Mouse (Mus musculus) MEL (cell line): ENCODE measurements around the gene Strip1. TPM values are rescaled to one million over a fixed set of nuclear protein-coding genes. Genes with fewer than 3 reads are reported as not detected.

ENCODE experiments used
- DNase-seq: peaks from one replicate; pipeline ENCODE4 v3.0.0; 2011; ENCODE audit warnings: low read depth, low spot score
- H3K27ac ChIP-seq: 2 replicates; pipeline ENCODE4 v1.5.1; 2012; ENCODE audit warnings: low read depth, mild to moderate bottlenecking, control low read depth, low read length, moderate library complexity; ENCODE audit not compliant: control insufficient read depth
- H3K27me3 ChIP-seq, 2 experiments: fragments of 150-350 bp in 1 of 2; sonication (generic) in 1 of 2; 2 replicates each; pipeline ENCODE4 v1.6.1; 2012; ENCODE audit warnings: low read length in 2 of 2, mild to moderate bottlenecking in 2 of 2, improper control_type of control experiment in 1 of 2, moderate library complexity in 1 of 2; ENCODE audit not compliant: insufficient read depth in 2 of 2, control insufficient read depth in 1 of 2
- H3K36me3 ChIP-seq, 2 experiments: 2 replicates each; pipeline ENCODE4 v1.6.1; 2012 to 2014; ENCODE audit warnings: low read length in 2 of 2, improper control_type of control experiment in 1 of 2, inconsistent platforms in 1 of 2, mild to moderate bottlenecking in 1 of 2; ENCODE audit not compliant: insufficient read depth in 2 of 2, control insufficient read depth in 1 of 2
- H3K4me1 ChIP-seq, 2 experiments: fragments of 150-350 bp in 1 of 2; sonication (generic) in 1 of 2; 2 replicates each; pipeline ENCODE4 v1.6.1; 2012; ENCODE audit warnings: low read length in 2 of 2, improper control_type of control experiment in 1 of 2, mild to moderate bottlenecking in 1 of 2; ENCODE audit not compliant: insufficient read depth in 2 of 2, control insufficient read depth in 1 of 2
- H3K4me3 ChIP-seq, 2 experiments: fragments of 150-350 bp in 1 of 2; sonication (generic) in 1 of 2; 2 replicates each; pipeline ENCODE4 v1.5.1; 2012; ENCODE audit warnings: low read depth in 2 of 2, low read length in 2 of 2, mild to moderate bottlenecking in 2 of 2, moderate library complexity in 2 of 2, control low read depth in 1 of 2, improper control_type of control experiment in 1 of 2; ENCODE audit not compliant: control insufficient read depth in 1 of 2, insufficient read depth in 1 of 2
- H3K79me2 ChIP-seq: 2 replicates; pipeline ENCODE4 v1.6.1; 2012; ENCODE audit warnings: mild to moderate bottlenecking, low read length, moderate library complexity; ENCODE audit not compliant: control insufficient read depth, poor library complexity, insufficient read depth
- H3K9ac ChIP-seq: 2 replicates; pipeline ENCODE4 v1.6.1; 2012; ENCODE audit warnings: low read depth, mild to moderate bottlenecking, control low read depth, low read length, moderate library complexity; ENCODE audit not compliant: control insufficient read depth, poor library complexity, severe bottlenecking
- H3K9me3 ChIP-seq: fragments of 150-350 bp; sonication (generic); replicated peaks from 2 replicates; pipeline ENCODE4 v1.6.1; 2012; ENCODE audit warnings: mild to moderate bottlenecking, low read length, improper control_type of control experiment, moderate library complexity; ENCODE audit not compliant: insufficient read depth
- BHLHE40 ChIP-seq: IDR thresholded peaks from 2 replicates; pipeline ENCODE4 v1.6.1; 2012; ENCODE audit warnings: low read depth, mild to moderate bottlenecking, inconsistent platforms, low read length, improper control_type of control experiment, borderline replicate concordance
- CHD1 ChIP-seq: IDR thresholded peaks from 2 replicates; pipeline ENCODE4 v1.6.1; 2012; ENCODE audit warnings: low read depth, mild to moderate bottlenecking, inconsistent platforms, low read length, improper control_type of control experiment
- E2F4 ChIP-seq: IDR thresholded peaks from 2 replicates; pipeline ENCODE4 v1.6.1; 2011; ENCODE audit warnings: low read depth, low read length, improper control_type of control experiment, borderline replicate concordance
- ETS1 ChIP-seq: IDR thresholded peaks from 2 replicates; pipeline ENCODE4 v1.6.1; 2012; ENCODE audit warnings: low read depth, mild to moderate bottlenecking, inconsistent platforms, low read length, improper control_type of control experiment, moderate library complexity
- HCFC1 ChIP-seq: IDR thresholded peaks from 2 replicates; pipeline ENCODE4 v1.6.1; 2012; ENCODE audit warnings: low read depth, mild to moderate bottlenecking, inconsistent platforms, low read length, improper control_type of control experiment, moderate library complexity
- MAX ChIP-seq: IDR thresholded peaks from 2 replicates; pipeline ENCODE4 v1.6.1; 2011; ENCODE audit warnings: low read length, improper control_type of control experiment
- MAZ ChIP-seq: IDR thresholded peaks from 2 replicates; pipeline ENCODE4 v1.6.1; 2012; ENCODE audit warnings: low read depth, mild to moderate bottlenecking, inconsistent platforms, low read length, improper control_type of control experiment
- MEF2A ChIP-seq: IDR thresholded peaks from 2 replicates; pipeline ENCODE4 v1.6.1; 2014; ENCODE audit warnings: low read depth, mild to moderate bottlenecking, inconsistent platforms, low read length, improper control_type of control experiment; ENCODE audit not compliant: poor library complexity, insufficient replicate concordance, severe bottlenecking; ENCODE audit errors: extremely low read depth
- MYC ChIP-seq: IDR thresholded peaks from 2 replicates; pipeline ENCODE4 v1.6.1; 2011; ENCODE audit warnings: low read depth, mild to moderate bottlenecking, low read length, improper control_type of control experiment, moderate library complexity
- POLR2AphosphoS2 ChIP-seq: IDR thresholded peaks from 2 replicates; pipeline ENCODE4 v1.6.1; 2011; ENCODE audit warnings: low read length, improper control_type of control experiment
- SIN3A ChIP-seq: IDR thresholded peaks from 2 replicates; pipeline ENCODE4 v1.6.1; 2012; ENCODE audit warnings: low read length, improper control_type of control experiment, inconsistent platforms
- SMC3 ChIP-seq: IDR thresholded peaks from 2 replicates; pipeline ENCODE4 v1.6.1; 2011; ENCODE audit warnings: low read depth, low read length, improper control_type of control experiment
- TAL1 ChIP-seq: IDR thresholded peaks from 2 replicates; pipeline ENCODE4 v1.6.1; 2012; ENCODE audit warnings: mild to moderate bottlenecking, inconsistent platforms, low read length, moderate library complexity, mixed read lengths
- TCF12 ChIP-seq: IDR thresholded peaks from 2 replicates; pipeline ENCODE4 v1.6.1; 2014; ENCODE audit warnings: low read depth, mild to moderate bottlenecking, inconsistent platforms, low read length, improper control_type of control experiment, moderate library complexity
- UBTF ChIP-seq: IDR thresholded peaks from 2 replicates; pipeline ENCODE4 v1.6.1; 2012; ENCODE audit warnings: low read depth, mild to moderate bottlenecking, inconsistent platforms, low read length, improper control_type of control experiment, moderate library complexity, borderline replicate concordance; ENCODE audit not compliant: insufficient read depth
- USF1 ChIP-seq: IDR thresholded peaks from 2 replicates; pipeline ENCODE4 v1.6.1; 2014; ENCODE audit warnings: low read depth, mild to moderate bottlenecking, inconsistent platforms, low read length, improper control_type of control experiment, moderate library complexity
- ZKSCAN1 ChIP-seq: IDR thresholded peaks from 2 replicates; pipeline ENCODE4 v1.6.1; 2012; ENCODE audit warnings: low read depth, mild to moderate bottlenecking, inconsistent platforms, low read length, improper control_type of control experiment, moderate library complexity
- ZNF384 ChIP-seq: IDR thresholded peaks from 2 replicates; pipeline ENCODE4 v1.6.1; 2012; ENCODE audit warnings: low read depth, mild to moderate bottlenecking, inconsistent platforms, low read length, improper control_type of control experiment
- polyA plus RNA-seq, 2 experiments: library from polyadenylated mRNA; stranded (reverse) in 1 of 2; unstranded in 1 of 2; fragments of >175 nt in 1 of 2; fragments of >200 nt in 1 of 2; gene quantifications; 2 replicates each; pipeline versions ENCODE4 v1.2.1 to v1.2.4; 2012; ENCODE audit warnings: low replicate concordance in 2 of 2, low read depth in 1 of 2; ENCODE audit not compliant: insufficient read length in 2 of 2, insufficient read depth in 1 of 2, missing spikeins in 1 of 2
- total RNA-seq: library from RNA; depleted of rRNA; stranded (reverse); fragments of 300-350 nt; gene quantifications from 2 replicates; pipeline ENCODE4 v1.2.3, GENCODE M21; 2012

Gene Strip1
- total and polyA plus RNA-seq, 3 experiments, result 19.8 to 32.9 TPM; not detected in 1

- H3K4me3 ChIP-seq, result no peak overlapping the region
- no peak for DNase-seq
- no peaks in the 10 kb centered on the region for H3K79me2 ChIP-seq
- H3K36me3 ChIP-seq, result no peaks in the 10 kb centered on the region
- no peak overlapping the region for H3K27ac ChIP-seq
- no peak overlapping the region for H3K9ac ChIP-seq
- no peaks in the 10 kb centered on the region for H3K4me1 ChIP-seq
- no peaks in the 10 kb centered on the region for H3K9me3 ChIP-seq
- H3K27me3 ChIP-seq, result peaks cover 0 to 10% of the 10 kb centered on the region in 2 experiments; a peak in 3 of 4 replicates
- TF ChIP-seq BHLHE40 (no peak), MEF2A (no peak), USF1 (no peak), ZNF384 (no peak), SIN3A (no peak), UBTF (no peak), MYC (no peak)
Measured at GRCm38 (mm10) chr3:107597134-107597533, 34.4 kb downstream of the Strip1 start.

GRCm38 (mm10) chr3:107596559-107596958, 34.9 kb downstream of the Strip1 start:
- H3K9me3 ChIP-seq, result no peaks in the 10 kb centered on the region
- H3K9ac ChIP-seq, result no peak overlapping the region
- H3K4me1 ChIP-seq, result no peaks in the 10 kb centered on the region
- TF ChIP-seq E2F4 (no peak), ETS1 (no peak), CHD1 (no peak), TCF12 (no peak), UBTF (no peak), ZKSCAN1 (no peak), POLR2AphosphoS2 (no peak), HCFC1 (no peak), MAZ (no peak), SMC3 (no peak), MAX (no peak), TAL1 (no peak)
- no peak overlapping the region for H3K4me3 ChIP-seq
- H3K36me3 ChIP-seq, result no peaks in the 10 kb centered on the region
- DNase-seq, result no peak
- H3K79me2 ChIP-seq, result no peaks in the 10 kb centered on the region
- H3K27me3 ChIP-seq, result peaks cover 0 to 9% of the 10 kb centered on the region in 2 experiments; a peak in 3 of 4 replicates
- H3K27ac ChIP-seq, result no peak overlapping the region
